Mouse (Mus musculus): ENCODE measurements around the gene Pon1.

- no peak for TF ChIP-seq CTCF (IDR thresholded peaks at IDR 0.05; ENCODE audit: borderline replicate concordance, extremely low read depth, insufficient read depth, insufficient read length)
- TF ChIP-seq POLR2A (IDR thresholded peaks at IDR 0.05; ENCODE audit: borderline replicate concordance, extremely low read depth, insufficient read depth, insufficient read length, poor library complexity, severe bottlenecking), result no peak
Measured at GRCm38 (mm10) chr6:5179189-5179588, 14.6 kb downstream of the Pon1 start.
